Mouse (Mus musculus): ENCODE data around the gene Tmem179b. TPM values are rescaled to one million over a fixed set of nuclear protein-coding genes. Genes with fewer than 3 reads are reported as not detected.
"Not testable (repeated sequence)": the region's sequence is repeated elsewhere in the genome, so short reads cannot be mapped to it uniquely, and the experiment has no call there.

Gene Tmem179b
- polyA plus RNA-seq, 1 experiment, result 10.3 TPM

- Histone ChIP-seq H3K4me3 (replicated peaks) (no peak overlapping the region), H3K27me3 (ENCODE audit: control insufficient read depth) (no peaks in the 10 kb centered on the region), H3K36me3 (ENCODE audit: control insufficient read depth) (peaks cover 63% of the 10 kb centered on the region), H3K9me3 (ENCODE audit: control insufficient read depth, low read length) (no peaks in the 10 kb centered on the region), H3K4me1 (ENCODE audit: control insufficient read depth) (peaks cover 57% of the 10 kb centered on the region)
- TF ChIP-seq TAL1 (IDR thresholded peaks at IDR 0.05; ENCODE audit: low read length) (no peak), GATA1 (IDR thresholded peaks at IDR 0.05; ENCODE audit: low read length) (no peak)
Observed at GRCm38 (mm10) chr19:8739646-8740045, 34.6 kb downstream of the Tmem179b start.

- H3K27me3 ChIP-seq (ENCODE audit: control insufficient read depth), result peaks cover 3% of the 10 kb centered on the region
- H3K36me3 ChIP-seq (ENCODE audit: control insufficient read depth), result peaks cover 56% of the 10 kb centered on the region
- peaks cover 61% of the 10 kb centered on the region for H3K4me1 ChIP-seq (ENCODE audit: control insufficient read depth)
- H3K4me3 ChIP-seq (replicated peaks), result no peak overlapping the region
- TF ChIP-seq GATA1 (IDR thresholded peaks at IDR 0.05; ENCODE audit: low read length) (no peak), TAL1 (IDR thresholded peaks at IDR 0.05; ENCODE audit: low read length) (no peak)
- H3K9me3 ChIP-seq (ENCODE audit: control insufficient read depth, low read length), result no peaks in the 10 kb centered on the region
Observed at GRCm38 (mm10) chr19:8738911-8739310, 35.4 kb downstream of the Tmem179b start.

GRCm38 (mm10) chr19:8736160-8736467 lies 38.2 kb downstream of the Tmem179b start:
- TF ChIP-seq GATA1 (IDR thresholded peaks at IDR 0.05; ENCODE audit: low read length) (no peak), TAL1 (IDR thresholded peaks at IDR 0.05; ENCODE audit: low read length) (no peak)
- Histone ChIP-seq H3K36me3 (ENCODE audit: control insufficient read depth) (peaks cover 42% of the 10 kb centered on the region), H3K9me3 (ENCODE audit: control insufficient read depth, low read length) (peaks cover 6% of the 10 kb centered on the region)

DNA sequence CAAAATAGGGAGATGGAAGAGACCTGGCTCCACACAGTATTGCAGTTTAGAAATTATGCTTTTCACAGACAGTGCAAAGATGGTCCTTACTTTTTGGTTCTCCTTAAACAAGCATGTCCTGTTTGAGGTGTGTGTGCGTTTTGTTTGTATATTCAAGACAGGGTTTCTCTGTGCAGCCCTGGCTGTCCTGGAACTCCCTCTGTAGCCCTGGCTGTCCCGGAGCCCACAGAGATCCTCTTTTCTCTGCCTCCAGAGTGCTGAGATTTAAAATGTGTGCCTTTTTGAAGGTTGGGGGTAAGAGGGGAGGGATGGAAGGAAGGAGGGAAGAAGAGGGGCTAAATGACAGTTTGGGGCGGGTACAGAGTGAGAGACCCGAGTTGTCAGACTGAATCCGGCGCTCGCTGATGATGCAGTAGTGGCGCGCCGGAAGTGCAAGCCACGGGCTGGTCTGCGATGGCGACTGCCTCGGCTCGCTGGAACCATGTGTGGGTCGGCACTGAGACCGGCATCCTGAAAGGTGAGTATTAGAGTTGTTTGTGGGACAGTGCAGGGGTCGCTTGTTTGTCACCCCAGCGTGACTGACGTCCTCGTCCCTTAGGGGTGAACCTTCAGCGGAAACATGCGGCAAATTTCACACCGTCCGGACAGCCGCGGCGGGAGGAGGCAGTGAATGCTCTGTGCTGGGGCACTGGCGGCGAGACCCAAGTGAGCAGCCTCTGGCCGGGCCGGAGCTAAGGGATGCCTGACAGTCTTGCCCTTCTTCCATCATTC lies 38.7 kb downstream of the Tmem179b start, which contains the start of gene Wdr74:
Gene Wdr74 (plus strand): TSS at position 439 of the 771 bp plus-strand sequence.
- peaks cover 37% of the 10 kb centered on the region for H3K36me3 ChIP-seq (ENCODE audit: control insufficient read depth)
- peaks cover 6% of the 10 kb centered on the region for H3K9me3 ChIP-seq (ENCODE audit: control insufficient read depth, low read length)
- no peak for TF ChIP-seq TAL1 (IDR thresholded peaks at IDR 0.05; ENCODE audit: low read length)
- TF ChIP-seq GATA1 (IDR thresholded peaks at IDR 0.05; ENCODE audit: low read length), result no peak
- peaks cover 16% of the 10 kb centered on the region for H3K27me3 ChIP-seq (ENCODE audit: control insufficient read depth)
- peaks cover 39% of the 10 kb centered on the region for H3K4me1 ChIP-seq (ENCODE audit: control insufficient read depth)
- peak within 1 kb of the TSS; percentile 85 for H3K4me3 ChIP-seq (replicated peaks)

More at GRCm38 (mm10) chr19:8736160-8736467, 38.2 kb downstream of the Tmem179b start:
- Histone ChIP-seq H3K4me1 (ENCODE audit: control insufficient read depth) (peaks cover 45% of the 10 kb centered on the region), H3K27me3 (ENCODE audit: control insufficient read depth) (peaks cover 16% of the 10 kb centered on the region), H3K4me3 (replicated peaks) (peak overlapping the region; percentile 85)

DNA sequence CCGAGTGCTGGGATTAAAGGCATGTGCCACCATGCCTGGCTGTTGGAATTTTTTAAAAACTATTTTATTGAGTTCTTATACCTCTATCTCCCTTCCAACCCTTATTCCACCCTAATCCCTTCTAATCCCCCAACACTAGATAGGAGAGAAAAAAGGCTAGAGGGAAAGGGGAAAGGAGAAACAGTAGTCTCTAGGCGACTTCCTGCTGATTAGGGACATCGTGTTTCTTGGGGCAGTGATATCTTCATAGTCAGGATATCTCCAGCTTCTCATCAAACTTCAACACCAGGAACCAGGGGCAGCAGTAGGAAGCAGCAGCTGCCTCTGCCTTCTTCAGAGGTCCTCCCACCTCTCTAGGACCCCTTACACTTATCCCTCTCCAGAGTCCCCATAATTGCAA lies 39.9 kb downstream of the Tmem179b start:
- TF ChIP-seq GATA1 (IDR thresholded peaks at IDR 0.05; ENCODE audit: low read length) (no peak), TAL1 (IDR thresholded peaks at IDR 0.05; ENCODE audit: low read length) (no peak)

GRCm38 (mm10) chr19:8728335-8729099 lies 45.8 kb downstream of the Tmem179b start:
- H3K36me3 ChIP-seq (ENCODE audit: control insufficient read depth), result peaks cover 41% of the 10 kb centered on the region
- H3K27me3 ChIP-seq (ENCODE audit: control insufficient read depth), result peaks cover 10% of the 10 kb centered on the region
- not testable (repeated sequence) for H3K9me3 ChIP-seq (ENCODE audit: control insufficient read depth, low read length); H3K4me3 ChIP-seq (replicated peaks)
- H3K4me1 ChIP-seq (ENCODE audit: control insufficient read depth), result peaks cover 32% of the 10 kb centered on the region

More for the DNA sequence above, 39.9 kb downstream of the Tmem179b start:
- Histone ChIP-seq H3K27me3 (ENCODE audit: control insufficient read depth) (peaks cover 16% of the 10 kb centered on the region), H3K36me3 (ENCODE audit: control insufficient read depth) (peaks cover 25% of the 10 kb centered on the region), H3K9me3 (ENCODE audit: control insufficient read depth, low read length) (peaks cover 6% of the 10 kb centered on the region), H3K4me1 (ENCODE audit: control insufficient read depth) (peaks cover 33% of the 10 kb centered on the region), H3K4me3 (replicated peaks) (no peak overlapping the region)

DNA sequence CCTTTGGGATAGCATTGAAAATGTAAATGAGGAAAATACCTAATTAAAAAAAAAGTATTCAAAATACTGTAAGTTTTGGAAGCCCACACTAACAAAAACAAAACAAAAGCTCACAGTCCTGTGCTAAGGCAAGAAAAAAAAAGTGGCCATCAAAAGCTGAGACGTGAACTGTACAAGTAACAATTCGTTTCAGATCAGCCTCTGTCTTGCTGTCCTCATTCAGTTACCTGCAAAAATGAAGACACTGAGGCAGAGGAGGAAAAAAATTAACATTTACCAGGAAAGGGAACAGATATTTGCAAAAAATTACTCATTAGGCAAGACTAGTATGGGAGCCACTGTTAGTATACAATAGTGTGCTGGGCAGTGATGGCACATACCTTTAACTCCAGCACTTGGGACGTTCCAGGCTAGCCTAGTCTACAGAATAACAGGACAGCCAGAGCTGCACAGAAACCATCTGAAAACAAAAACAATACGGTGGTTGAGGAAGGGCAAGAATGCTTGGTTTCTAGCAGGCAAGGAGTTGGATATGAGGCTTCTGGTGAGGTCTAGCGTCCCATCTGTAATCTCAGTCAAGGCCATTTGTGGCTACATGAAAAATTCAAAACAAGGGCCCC lies 46.7 kb downstream of the Tmem179b start:
- Histone ChIP-seq H3K36me3 (ENCODE audit: control insufficient read depth) (peaks cover 41% of the 10 kb centered on the region), H3K9me3 (ENCODE audit: control insufficient read depth, low read length) (peaks cover 2% of the 10 kb centered on the region), H3K4me1 (ENCODE audit: control insufficient read depth) (peaks cover 36% of the 10 kb centered on the region), H3K4me3 (replicated peaks) (no peak overlapping the region), H3K27me3 (ENCODE audit: control insufficient read depth) (peaks cover 3% of the 10 kb centered on the region)
- no peak for TF ChIP-seq GATA1 (IDR thresholded peaks at IDR 0.05; ENCODE audit: low read length)
- TF ChIP-seq TAL1 (IDR thresholded peaks at IDR 0.05; ENCODE audit: low read length), result no peak

- H3K27me3 ChIP-seq (ENCODE audit: control insufficient read depth), result no peaks in the 10 kb centered on the region; the same call in 1 of the 2 replicates
- TF ChIP-seq GATA1 (IDR thresholded peaks at IDR 0.05; ENCODE audit: low read length) (no peak), TAL1 (IDR thresholded peaks at IDR 0.05; ENCODE audit: low read length) (no peak)
- no peaks in the 10 kb centered on the region for H3K9me3 ChIP-seq (ENCODE audit: control insufficient read depth, low read length)
- peaks cover 41% of the 10 kb centered on the region for H3K36me3 ChIP-seq (ENCODE audit: control insufficient read depth)
- peaks cover 42% of the 10 kb centered on the region for H3K4me1 ChIP-seq (ENCODE audit: control insufficient read depth)
- H3K4me3 ChIP-seq (replicated peaks), result no peak overlapping the region
Observed at GRCm38 (mm10) chr19:8726609-8727390, 47.5 kb downstream of the Tmem179b start.

Measured in erythroblast, embryonic 14.5 days (primary cell).